Mouse (Mus musculus) inflammation-experienced regulatory T-cells, adult 6 months (primary cell): Measurements from ENCODE around the gene Kbtbd4. TPM values are rescaled to one million over a fixed set of nuclear protein-coding genes. Genes with fewer than 3 reads are reported as not detected.
A peak's percentile ranks its signal among the peaks of the same experiment; 100 is the strongest.

ENCODE experiments used
- ATAC-seq: one replicate; pipeline ENCODE4 v1.8.0; 2017
- polyA plus RNA-seq, 3 experiments: library from polyadenylated mRNA; unstranded; fragments of 100-300 nt; shearing (Covaris generic); gene quantifications; one replicate each; pipeline ENCODE4 v1.2.1; 2017

Gene Kbtbd4
- polyA plus RNA-seq, 3 experiments from 2014 or later = 44.8 to 51.0 (median 45.0) TPM

- no peak for ATAC-seq
Measured at GRCm38 (mm10) chr2:90906721-90907120, 2.2 kb downstream of the Kbtbd4 start.

GRCm38 (mm10) chr2:90910861-90911260, 6.3 kb downstream of the Kbtbd4 start:
- ATAC-seq = no peak

DNA sequence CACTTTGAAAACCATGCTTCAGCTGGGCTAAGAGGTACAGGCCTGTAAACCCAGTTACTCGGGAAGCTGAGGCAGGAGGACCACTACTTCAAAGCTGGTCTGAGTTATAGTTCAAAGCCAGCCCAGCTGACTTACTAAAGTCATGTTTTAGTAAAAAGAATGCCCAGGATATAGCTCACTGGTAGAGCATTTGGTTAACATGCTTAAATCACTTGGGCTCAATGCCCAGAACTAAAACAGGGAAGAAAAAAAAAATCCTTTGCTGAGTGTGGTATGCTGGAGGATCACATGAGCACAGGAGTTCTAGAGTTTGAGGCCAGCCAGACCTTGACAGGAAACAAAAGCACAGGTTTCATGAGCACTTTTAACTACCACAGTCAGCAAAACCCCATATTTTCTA, 7.1 kb downstream of the Kbtbd4 start:
- no peak for ATAC-seq

GRCm38 (mm10) chr2:90913671-90914070, 9.1 kb downstream of the Kbtbd4 start:
- no peak for ATAC-seq

- ATAC-seq = no peak
Measured at GRCm38 (mm10) chr2:90915516-90915915, 11.0 kb downstream of the Kbtbd4 start.

GRCm38 (mm10) chr2:90916560-90917232, 12.2 kb downstream of the Kbtbd4 start:
- no peak for ATAC-seq

DNA sequence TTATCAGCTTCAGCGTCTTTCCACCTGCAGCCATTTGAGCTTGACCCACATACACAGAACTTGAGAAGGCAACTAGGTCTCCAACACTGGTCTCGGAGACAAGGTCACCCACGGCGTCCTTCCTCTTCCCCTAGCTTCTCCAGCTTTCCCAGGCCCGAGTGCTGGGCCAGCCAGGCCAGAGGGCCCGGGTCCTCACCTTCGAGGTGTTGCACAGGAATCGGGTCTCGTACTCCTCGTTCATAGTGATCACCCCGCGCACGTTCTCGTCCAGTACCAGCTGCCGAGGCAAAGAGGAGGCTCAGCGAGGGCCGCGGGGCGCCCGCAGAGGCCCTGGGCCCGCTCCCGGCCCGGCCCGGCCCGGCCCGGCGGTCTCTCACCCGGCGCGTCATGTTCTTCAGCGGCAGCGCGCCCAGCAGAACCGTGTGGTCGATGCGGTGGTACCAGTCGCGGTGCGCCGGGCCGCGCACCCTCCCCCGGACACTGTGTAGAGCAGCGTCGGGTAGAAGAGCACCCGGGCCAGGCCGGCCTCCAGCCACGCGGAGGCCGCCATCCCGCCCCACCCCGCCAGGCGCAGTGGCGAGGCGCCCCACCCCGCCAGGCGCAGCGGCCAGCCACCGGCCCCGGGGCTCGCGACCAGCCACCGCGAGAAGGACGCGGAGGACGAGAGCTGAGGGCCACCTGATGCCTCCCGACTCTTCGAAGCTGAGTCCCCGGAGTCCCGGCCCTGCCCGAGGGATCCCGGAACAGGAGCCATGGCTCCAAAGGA, 12.9 kb downstream of the Kbtbd4 start:
- peak; percentile 64 for ATAC-seq

- ATAC-seq = peak; percentile 48
Measured at GRCm38 (mm10) chr2:90917999-90918698, 13.6 kb downstream of the Kbtbd4 start.

DNA sequence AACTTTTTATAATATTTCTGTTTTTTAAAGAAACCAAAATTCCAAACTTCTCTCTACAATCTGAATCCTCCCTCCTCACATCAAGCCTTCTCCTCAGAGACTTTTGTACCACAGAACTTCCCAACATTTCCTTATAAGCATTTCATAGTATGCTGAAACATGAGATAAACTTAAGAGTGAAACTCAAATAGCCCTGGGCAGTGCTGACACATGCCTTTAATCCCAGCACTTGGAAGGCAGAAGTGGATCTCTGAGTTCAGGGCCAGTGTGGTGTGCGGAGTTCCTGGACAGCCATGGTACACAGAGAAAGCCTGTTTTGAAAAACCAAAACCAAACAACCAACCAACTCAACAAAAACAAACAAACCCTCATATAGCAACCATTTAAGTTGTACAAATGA, 16.6 kb downstream of the Kbtbd4 start:
- ATAC-seq = no peak

DNA sequence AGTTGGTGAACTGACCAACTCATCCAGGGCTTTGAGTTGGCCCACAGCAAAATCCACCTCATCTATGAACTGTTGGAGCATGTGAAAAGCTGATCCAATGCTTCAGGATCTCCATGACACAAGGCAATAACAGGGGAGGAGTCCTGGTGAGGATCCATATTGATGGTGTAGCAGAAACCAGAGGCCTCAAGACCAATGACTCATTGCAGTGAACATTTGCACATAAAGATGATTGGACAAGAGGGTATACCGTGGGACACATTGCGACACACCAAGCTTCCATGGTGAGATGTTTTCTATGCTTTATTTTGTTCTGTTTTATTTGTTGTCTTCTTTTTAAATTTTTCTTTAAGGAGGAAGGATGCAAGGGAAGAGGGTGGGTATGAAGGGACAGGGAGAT, 18.1 kb downstream of the Kbtbd4 start:
- no peak for ATAC-seq

DNA sequence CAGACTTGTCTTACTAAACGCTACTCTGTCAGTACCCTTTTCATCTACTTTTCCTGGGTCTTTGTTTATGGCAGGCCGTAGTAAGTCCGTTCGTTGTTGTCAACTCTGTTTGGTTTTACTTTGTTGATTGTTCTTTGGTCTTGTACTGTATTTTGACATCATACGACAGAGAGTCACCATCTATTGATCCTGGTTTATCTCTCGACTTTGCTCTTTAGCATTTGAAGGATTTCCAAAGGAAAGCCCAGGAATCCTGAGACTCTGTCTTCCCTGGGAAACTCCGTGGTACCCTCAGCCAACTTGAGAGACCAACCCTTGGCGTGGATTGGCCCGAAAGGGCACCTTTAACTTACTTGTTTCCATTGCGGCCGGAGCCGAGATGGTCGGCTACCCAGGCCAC, 24.0 kb downstream of the Kbtbd4 start:
- ATAC-seq = no peak

DNA sequence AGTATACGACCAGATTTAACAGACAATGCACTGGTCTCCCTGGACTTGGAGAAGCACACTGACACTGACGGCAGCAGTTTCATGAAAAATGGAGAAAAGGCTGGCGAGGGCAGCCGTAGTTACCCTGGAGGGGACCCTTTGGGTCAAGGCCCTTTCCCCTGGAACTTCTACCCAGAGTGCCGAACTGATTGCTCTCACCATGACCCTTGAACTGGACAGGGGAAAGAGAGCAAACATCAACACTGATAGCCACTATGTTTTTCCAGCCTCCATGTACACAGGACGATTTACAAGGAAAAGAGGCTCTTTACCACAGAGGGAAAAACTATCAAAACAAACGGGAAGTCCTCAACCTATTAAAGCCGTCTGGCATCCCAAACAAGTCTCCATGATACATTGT, 27.3 kb downstream of the Kbtbd4 start:
- ATAC-seq = no peak

DNA sequence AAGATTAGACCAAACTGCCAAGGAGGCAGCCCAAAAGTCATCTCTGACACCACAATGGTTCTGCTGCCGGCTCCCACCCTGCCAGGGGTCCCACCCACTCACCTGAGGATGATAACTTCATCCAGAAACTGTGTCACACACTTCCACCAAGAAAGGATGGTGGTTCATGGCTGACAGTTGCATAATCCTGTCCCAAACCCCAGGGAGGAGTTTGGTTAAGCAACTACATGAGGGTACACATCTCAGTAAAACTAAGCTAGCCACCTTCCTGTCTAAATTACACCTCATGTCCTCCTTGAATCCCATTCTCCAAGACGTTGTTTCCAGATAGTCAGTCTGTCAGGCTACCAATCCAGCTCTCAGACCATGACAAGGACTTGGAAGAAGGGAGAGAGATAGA, 27.7 kb downstream of the Kbtbd4 start:
- no peak for ATAC-seq

DNA sequence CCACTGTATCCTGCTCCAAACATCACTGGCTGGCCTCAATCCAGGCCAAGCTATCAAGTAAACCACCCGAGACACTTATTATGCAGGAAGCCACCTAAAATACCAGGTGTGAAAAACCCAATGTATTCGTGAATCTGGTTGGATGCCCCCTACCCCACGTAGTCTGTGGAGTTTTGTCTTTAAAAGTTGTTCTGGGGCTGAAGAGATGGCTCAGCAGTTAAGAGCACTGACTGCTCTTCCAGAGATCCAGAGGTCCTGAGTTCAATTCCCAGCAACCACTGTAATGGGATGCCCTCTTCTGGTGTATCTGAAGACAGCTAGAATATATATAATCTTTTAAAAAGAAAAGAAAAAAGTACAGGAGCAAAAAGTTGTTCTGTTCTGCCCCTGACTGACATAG, 33.8 kb downstream of the Kbtbd4 start:
- ATAC-seq = no peak

DNA sequence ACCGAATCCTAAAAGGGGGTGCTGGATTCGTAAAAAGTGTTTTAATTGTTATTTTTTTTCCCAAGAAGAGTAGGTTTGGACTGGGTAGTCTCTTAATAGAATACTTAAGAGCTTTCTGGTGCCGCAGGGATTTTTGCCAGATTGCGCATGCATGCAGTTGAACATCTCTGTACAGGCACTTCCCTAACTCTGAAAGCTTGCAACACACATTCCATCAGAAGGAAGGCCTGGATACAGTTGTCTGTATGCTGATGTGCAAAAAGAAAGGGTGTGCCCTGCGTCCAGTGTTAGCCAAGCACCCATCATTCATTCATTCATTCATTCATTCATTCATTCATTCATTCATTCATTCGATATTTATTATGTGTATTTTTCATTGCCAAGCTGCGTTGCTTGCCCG, 35.2 kb downstream of the Kbtbd4 start:
- no peak for ATAC-seq

GRCm38 (mm10) chr2:90940233-90941229, 36.0 kb downstream of the Kbtbd4 start, which contains the start of gene Celf1:
Gene Celf1 (plus strand): TSS chr2:90940382.
- peak; percentile 86 for ATAC-seq

GRCm38 (mm10) chr2:90941744-90942143, 37.2 kb downstream of the Kbtbd4 start:
- ATAC-seq = no peak

DNA sequence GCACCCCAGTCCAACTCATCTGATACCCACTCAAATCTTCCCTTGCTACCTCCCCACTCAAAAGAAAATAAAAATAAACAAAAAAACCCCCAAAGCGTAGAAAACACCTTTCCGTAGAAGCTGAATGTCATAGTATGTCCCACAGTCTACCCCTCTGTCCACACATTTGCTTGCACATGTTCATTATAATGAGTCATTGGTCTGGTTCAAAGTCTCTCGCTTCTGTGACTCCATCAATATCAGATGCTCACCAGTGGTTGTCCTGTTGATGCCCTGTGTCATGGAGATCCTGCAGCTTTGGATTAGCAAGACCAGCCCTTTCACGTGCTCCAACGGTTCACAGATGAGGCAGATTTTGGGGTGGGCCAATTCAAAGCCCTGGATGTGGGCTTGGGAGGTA, 45.6 kb downstream of the Kbtbd4 start:
- no peak for ATAC-seq

DNA sequence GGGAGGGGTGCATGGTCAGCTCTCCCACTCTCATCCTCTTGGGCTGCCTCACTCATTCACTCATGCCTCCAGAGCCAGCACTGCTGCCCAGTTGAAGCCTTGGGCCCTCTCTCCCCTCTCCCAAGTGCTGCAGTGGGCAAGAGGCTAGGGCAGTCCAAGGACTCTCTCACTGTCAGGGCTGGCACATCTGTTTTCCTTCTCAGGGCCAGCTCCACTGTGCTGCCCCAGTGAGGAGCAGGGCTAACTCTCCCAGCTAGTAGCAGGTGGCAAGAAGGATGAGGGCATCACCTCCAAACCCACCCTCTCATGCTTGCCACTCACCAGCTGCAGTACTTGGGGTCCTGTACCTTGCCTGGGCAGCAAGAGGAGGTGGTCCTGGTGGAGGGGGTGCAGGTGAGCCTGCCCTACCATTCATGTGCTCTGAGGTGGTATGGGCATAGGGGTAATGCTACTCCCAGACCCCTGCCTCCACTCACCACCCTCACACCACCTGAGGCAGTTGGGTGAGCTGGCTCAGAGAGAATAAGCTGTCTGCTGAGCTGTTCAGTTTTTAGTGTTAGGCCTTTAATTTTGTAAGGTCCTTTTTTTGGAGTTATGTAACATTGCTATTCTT, 46.1 kb downstream of the Kbtbd4 start:
- no peak for ATAC-seq

DNA sequence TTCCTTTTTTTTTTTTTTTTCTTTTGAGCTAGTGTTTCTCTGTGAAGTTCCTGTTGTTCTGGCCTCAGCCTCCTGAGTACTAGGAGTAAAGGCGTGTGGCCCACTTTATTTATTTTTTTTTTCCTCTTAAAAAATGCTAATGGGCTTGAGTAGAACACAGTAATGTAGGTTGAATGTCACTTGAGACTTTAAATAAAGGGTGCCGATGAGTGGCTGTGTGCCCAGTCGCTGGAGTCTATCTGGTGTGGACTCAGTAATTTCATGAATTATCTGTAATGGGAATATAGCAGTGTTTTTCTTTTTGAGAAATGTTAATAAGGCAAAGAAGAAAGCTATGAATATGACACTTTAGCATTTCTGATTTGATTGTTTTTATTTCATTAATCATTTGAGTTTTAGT, 48.9 kb downstream of the Kbtbd4 start:
- ATAC-seq = no peak

DNA sequence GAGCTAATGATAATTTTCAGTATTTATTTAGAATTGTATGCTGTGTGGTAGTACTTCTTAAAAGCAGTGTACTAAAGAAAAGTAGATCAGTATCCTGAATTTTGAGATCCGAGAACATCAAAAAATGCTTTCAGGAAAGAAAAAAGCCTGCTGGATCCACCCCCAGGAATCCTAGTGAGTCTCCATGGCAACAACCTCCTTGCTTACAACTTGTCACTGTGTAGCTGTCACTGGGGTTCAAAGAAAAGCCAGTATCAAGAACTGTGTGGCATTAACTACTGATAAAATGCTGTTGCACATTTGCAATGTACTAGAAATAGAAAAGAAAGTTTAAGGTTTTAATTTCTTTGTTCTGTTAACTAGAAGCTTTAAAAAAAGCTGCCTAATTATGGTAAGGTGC, 51.5 kb downstream of the Kbtbd4 start:
- ATAC-seq = no peak

DNA sequence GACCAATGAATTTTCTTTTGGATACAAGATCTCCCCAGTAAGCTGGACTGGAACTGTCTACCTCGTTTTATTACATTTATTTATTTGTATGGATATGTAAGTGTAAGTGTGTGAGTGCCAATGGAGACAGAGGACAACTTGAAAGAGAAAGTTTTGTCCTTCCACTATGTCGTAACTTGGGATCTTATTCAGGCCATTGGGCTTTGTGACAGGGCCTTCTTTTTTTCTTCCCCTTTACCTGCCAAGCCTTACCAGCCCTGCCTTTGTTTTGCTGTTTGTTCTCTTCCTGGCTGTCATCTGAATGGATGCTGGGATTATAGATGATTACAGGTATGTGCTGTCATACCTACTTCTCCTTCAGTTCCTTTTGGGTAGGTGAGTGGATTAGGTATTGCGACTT, 54.3 kb downstream of the Kbtbd4 start:
- ATAC-seq = no peak
